Mouse (Mus musculus) Muller cell, postnatal 12 days (primary cell): ENCODE data around the gene Gpn3.
A peak's percentile ranks its signal among the peaks of the same experiment; 100 is the strongest.

Experiments
- DNase-seq: peaks from one replicate; pipeline ENCODE4 v3.0.0-alpha.2; 2015; ENCODE audit errors: inconsistent ontology term

Gpn3 gene

DNA sequence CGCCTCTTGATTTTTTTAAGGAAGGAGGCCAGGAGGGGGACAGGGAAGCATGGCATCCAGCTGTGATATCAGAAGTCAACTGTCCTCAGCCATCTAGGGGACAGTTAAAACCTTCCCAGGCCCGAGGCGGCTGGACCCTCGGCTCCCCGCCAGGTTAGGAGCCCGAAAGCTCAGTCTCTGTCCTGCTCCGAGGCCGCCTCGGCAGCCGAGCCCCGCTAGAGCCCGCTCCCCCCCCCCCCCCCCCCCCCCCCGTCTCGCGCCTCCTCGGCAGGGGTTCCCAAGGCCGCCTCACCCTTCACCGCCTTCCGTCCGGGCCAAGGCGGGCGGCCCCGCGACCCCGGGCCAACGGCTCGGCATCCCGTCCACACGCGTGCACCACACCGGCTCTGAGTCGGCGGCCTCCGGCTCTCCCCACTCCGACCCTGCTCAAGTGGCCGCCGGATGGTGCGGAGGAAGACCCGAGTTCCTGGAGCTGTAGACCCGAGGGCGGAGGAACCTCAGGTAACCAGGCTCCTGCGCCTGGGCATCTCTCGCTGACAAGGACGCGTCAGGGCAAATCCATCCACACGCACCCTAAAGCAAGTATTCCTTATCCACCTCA lies at the start of gene Gpn3:
TSS of gene Gpn3 (plus strand) at position 286 of the 601 bp plus-strand sequence.
- no peak for DNase-seq

DNA sequence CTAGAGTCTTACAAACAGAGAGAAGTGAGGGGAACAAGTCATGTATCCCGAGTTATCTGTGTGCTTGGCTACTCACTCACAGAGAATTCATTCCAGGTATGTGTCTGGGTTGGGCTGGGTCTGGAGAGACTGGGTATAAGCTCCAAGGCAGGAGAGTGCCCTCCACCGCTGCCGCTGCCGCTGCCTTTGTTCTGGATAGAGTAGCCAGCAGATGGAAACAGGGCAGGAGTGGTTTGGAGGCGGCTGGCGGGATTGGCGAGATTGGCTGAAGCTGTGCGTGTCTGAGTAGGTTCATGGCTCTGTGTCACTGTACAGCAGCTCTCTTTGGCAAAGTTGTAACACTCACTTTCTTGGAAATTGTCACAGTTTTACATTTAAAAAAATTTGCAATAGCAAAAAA lies 48.2 kb upstream of the Gpn3 start:
- DNase-seq: no peak

DNA sequence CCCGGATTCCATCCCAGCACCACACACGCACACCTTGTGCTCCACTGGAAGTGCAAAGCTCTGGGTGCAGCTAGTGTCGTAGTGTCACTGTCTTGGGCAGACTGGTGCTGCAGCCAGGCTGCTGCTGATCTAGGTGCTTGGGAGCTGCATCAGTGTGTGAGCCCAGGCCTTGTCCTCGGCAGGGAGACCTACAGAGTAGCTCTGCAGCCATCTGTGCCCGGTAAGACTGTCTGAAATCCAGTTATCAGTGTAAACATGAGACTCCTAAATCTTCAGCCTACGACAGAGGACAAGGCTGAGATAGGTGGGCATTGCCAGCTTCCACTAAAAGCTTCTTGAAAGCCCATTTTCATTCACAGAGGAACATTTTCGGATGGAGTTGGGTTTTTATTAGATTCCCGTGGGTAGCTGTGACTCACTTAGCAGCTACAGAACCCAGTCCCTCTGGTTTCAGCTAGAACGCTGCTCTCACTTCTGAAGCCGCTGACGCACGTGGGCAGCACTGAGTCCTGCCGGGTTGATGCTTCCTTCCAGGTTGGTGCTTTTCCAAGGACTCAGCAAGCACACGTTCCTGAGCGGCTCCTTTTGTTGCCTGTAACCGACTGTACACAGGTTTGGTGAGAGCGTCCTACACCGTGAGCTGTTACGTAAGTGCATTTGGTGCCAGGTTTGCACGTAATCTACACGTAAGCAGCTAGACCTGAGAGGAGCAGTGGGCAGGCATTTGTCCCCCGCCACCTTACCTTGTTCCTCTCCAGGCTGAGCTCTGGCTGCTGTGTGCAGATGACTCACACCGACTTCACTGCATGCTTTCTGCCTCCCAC lies 46.9 kb upstream of the Gpn3 start:
- no peak for DNase-seq

DNA sequence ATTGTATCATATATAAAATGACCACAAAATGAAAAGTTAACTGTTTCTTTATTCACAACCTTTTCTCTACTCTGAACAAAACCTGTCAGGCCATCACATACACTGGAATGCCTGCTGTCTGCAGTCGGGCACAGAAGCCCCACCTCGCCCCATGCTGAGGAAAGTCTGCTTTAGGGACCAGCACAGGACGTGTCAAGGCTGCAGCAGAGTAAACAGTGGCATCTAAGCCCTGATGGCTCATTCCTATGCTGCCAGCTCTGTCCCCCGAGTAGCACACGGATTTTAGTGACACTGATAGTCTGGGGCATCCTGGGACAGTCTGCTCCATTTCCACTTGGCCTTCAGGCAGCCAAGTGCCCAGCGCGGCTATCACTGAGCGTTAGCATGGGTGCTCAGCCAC lies 46.2 kb upstream of the Gpn3 start:
- DNase-seq: no peak

DNA sequence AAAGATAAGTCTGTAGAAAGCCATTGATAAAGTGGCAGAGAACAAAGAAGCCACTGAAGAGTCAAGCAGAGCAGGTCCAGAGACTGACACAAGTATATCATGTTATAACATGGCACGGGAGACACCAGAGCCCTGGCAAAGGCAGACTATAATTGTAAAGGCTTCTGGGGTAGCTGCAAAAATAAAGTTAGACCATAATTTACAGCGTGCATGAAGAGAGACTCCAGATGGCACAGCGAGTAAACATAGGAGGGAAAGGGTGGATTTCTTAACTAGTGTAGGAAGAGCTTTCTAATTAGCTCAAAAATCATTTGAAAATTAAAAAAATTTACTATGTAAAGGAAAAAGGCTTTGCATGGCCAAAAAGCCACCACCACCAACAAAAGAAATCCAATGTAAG lies 44.4 kb upstream of the Gpn3 start:
- no peak for DNase-seq

DNA sequence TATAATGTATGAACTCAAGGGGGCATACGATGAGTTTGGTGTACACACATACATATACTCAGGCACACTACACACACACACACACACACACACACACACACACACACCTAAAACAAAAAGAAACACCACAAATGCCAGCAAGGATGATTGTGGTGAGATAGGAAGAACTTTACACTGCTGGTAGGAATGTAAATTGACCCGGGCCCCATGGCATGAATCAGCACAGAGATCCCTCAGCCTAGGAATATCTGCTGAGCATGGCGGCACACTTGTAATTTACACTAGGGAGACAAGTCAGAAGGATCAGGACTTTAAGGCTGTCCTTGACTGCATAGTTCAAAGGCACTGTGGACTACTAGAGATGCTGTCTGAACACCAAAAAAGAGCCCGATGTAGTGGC lies 41.4 kb upstream of the Gpn3 start:
- no peak for DNase-seq

DNA sequence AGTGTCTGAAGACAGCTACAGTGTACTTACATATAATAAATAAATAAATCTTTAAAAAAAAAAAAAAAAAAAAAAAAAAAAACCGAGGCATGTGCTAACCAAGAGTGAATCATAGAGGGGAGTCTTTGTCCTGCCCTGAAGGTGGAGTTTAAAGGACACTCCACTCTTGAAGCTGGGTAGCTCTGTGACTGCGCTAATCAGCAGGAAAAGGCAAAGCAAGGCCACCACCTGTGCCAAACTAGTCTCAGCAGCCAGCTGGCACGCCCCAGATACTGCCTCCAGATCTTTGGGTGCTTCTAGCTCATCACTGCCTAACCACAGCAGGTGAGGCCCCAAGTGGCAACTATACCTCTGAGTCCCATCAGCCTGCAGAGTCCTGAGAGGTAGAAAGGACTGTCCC lies 37.0 kb upstream of the Gpn3 start:
- no peak for DNase-seq

DNA sequence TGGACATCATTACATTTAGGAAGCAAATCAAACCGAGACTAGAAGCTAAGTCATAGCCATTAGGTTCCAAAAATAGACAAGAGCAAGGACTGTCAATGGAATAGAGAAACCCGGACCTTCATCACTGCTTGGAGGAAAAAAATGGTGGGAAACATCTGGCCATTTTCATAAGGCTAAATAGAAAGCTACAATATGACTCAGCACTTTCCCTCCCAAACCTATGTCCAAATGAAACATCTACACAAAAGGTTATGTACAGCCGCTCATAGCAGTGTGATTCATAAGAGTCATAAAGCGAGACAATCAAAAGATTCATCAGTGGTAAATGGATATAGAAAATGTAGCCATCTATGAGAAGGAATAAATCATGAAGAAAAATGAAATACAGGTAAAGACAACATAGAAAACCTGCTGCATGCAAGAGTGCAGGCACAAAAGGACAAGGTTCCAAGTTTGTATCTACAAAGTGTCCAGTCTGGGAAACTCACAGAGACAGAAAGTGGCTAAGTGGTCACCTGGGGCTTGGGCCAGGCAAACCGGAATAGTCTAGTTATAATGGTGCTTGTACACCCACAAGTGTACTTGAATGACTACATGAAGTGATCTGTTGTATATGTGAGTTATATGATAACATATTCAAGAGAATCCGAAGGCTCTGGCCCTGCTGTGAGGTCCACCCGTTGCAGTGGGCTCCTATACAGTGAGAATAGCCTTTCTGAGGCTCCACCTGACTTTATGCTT lies 35.0 kb upstream of the Gpn3 start:
- DNase-seq: no peak

DNA sequence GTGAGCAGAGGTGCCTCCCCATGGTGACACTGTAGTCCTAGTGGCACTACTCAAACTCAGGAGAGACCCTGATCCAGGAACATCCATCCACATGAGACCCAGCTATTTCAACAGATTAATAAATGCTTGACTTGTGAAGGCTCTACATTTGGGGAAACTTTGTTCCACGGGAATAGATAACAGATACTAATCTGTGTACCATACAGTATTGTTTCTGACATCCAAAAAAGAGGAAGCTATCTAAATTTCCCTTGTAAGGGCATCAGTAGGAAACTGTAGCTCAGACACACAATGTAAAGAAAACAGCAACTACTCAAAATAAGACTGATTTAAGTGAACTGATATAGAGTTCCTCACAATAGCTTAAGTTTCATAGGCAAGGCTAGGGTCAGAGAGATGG lies 28.8 kb upstream of the Gpn3 start:
- no peak for DNase-seq

DNA sequence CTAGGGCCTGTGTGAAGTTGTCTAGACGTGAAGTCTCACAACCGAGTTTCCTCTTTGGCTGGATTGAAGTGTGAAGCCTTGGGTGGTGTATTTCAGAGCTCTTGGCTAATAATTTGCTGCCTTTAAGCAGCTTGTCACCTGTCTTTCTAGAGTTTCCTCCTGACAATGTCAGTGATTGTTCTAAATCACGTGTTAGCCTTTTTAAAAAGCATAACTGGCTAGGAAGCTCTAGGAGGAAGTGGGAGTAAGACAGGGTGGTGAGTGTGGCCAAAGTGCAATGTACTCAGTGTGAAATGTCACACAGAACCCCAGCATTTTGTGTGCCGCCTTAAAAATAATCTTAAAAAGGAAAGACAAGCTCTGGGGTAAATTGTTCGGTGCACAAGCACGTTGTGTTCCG lies 27.9 kb upstream of the Gpn3 start:
- no peak for DNase-seq

DNA sequence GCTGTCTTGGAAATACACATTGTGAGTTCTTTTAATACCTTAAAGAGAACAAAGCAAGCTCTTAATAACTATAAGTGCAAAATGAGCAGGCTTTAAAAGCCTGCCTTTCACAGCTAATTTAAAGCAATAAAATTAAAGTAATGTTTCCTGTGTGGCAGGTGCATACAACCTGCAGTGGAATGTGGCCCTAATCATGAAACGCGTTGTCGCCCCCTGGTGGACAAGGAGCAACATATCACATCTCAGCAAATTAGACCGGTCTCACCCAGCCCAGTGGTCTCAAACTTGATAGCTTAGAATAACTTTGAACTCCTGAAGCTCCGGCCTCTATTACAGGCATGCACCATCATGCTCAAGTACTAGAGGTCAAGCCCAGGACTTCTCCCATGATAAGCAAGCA lies 27.4 kb upstream of the Gpn3 start:
- peak; percentile 44 for DNase-seq

DNA sequence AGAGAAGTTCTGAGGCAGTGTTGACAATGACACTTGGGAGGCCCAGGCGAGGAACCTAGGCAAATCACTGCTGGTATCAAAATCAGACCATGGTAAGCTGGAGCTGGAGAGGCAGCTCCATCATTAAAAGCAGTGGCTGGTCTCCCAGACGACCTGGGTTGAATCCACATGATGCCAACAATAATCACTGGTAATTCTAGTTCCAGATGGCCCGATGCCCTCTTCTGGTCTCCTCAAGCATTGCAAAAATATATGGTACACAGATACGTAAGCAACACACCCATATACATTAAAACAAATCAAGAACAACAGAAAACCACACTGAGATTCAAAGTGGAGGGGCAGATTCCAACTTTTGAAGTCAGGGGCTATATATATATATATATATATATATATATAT lies 25.9 kb upstream of the Gpn3 start:
- no peak for DNase-seq

DNA sequence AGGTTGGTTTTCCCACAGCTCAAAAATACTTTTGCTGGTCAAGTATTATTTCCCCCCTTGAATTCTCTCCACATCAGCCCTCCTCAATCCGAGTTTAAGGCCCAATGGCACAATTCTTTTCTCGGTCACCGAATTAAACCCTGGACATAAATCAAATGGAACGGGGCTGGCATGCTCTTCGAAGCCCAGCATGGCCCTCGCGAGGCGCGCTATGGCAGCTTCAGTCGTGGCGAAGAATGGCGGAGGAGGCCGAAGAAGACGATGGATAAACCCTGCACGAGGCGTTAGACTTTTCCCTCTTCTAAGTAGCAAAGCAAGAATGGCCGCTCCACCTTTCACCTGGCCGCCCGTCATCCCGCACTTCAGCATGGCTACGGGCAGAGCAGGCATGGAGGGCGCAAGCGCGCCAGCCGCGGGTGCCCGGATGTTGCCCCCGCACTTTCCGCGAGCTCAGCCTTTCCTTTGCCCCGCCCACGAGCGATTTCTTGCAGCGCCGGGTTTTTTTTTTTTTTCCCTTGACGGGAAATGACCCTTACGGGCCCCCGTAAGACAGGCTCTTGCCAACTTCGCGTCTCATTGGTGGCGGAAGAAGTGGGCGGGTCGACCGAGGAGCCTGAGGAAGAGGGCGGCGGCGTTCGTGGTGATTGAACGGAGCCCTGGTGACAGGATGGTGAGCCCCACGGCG lies 17.7 kb upstream of the Gpn3 start, which contains the start of the genes Rad9b and Vps29:
TSS of gene Rad9b (minus strand) at position 427 of the 685 bp plus-strand sequence.
TSS of gene Vps29 (plus strand) at position 563 of the 685 bp plus-strand sequence.
- peak; percentile 99 for DNase-seq

DNA sequence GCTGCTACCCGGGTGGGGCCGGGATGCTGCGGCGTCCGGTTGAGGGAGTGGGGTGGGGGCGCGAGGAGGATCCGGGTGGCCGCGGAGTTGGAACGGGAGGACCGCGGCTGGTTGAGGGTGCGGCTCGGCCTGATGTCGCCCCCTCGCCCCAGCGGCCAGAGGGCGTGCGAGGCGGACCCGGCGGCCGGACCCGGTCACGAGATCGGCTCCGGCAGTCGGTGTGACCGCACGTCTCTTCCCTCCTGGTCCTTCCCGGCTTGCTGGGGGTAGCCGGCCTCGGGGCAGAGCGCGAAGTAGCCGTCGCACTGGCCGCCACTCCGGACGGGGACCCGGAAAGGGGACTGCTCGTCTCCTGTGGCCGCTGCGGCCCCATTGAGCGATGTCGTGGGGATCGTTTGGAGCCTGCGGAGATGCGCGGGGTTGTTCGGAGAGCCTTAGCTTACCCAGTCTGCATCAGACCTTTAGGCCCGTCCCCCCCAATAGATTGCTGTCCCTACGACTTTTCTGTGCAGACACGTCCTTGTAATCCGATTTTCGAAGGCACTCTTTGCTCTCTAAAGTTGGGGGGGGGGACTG lies 17.1 kb upstream of the Gpn3 start:
- no peak for DNase-seq

DNA sequence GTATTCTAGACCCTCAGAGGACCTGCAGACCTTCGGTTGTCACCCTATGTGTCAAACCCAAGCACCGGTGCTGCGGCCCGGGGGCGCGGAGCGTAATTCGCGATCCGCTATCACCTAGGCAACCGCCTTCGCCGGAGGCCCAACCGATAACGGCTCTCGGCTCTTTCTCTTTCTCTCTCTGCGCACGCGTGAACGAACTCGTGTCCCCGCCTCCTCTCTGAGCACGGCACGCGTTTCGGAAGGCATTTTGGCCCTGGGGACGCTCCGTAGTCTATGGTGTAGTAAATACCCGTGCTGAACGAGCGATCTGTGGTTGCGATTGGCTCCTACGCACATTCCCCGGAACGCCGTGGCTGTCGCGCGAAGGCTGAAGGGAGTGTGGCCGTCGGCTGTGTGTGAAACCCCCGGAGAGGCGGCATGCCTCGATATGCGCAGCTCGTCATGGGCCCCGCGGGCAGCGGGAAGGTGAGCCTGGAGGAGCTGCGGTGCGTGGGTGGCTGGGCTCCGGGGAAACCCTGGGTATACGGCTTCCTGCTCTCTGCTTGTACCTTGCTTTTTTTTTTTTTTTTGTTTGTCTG lies 605 bp downstream of the Gpn3 start, which contains the start of gene Fam216a:
TSS of gene Fam216a (minus strand) at position 173 of the 578 bp plus-strand sequence.
- peak; percentile 98 for DNase-seq

DNA sequence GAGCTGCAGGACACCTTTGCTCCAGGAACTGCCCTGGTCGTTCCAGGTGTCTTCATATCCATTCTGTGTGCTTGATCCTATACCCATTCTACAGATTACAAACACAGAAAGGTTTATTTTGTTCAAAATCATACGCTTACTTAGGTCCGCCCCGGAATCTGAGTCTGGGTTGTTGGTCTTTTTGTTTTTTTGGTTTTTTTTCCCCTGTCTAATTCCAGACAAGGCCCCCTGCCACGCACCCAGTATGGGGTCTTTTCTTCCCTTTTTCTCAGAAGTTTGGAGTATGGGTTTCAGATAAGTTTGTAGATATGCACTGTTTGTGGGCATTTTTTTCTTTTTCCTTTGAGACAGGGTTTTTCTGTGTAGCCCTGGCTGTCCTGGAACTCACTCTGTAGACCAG lies 1.2 kb downstream of the Gpn3 start:
- DNase-seq: no peak

DNA sequence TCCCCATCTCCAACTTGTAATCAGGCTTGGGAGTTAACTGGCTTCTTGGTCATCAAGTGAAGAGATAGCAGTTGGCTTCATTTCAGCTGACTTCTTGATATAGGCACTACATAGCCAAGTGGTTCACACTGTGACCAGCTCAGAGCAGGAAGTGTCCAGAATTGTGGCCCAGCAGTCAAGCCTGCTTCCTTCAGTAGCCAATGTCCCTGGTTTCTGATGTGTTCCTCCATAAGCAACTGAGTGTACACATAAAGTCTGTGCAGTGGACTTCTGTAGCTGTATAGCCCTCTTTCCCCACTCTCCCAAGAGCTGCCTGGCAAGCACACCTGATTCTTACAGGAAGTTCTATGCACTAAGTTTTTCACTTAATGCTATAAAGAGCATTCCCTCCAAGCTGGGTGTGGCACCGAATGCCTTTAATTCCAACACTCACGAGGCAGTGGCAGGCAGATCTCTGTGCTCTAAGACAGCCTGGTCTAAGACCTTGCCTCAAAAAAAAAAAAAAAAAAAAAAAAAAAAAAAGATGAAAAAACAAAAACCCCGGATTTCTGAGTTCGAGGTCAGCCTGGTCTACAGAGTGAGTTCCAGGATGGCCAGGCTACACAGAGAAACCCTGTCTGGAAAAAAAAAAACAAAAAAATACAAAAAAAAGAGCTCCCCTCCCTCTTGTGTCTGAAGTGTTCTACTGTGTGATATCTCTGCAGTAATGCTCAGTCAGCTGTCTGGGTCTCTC lies 5.6 kb downstream of the Gpn3 start:
- DNase-seq: no peak

DNA sequence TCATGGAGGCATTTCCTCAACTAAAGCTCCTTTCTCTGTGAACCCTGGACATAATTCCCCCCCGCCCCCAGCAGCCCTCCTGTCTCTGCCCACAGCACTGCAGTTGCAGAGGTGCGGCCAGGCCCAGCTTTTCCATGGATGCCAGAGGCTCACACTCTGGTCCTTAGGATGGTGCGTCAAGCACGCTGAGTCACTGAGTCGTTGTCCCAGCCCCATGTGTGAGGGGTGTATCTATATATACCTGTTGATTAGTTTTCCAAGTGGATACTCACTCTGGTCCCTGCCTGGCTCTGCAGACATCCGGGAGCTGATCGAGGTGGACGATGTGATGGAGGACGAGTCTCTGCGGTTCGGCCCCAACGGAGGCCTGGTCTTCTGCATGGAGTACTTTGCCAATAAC lies 6.5 kb downstream of the Gpn3 start:
- DNase-seq: no peak

DNA sequence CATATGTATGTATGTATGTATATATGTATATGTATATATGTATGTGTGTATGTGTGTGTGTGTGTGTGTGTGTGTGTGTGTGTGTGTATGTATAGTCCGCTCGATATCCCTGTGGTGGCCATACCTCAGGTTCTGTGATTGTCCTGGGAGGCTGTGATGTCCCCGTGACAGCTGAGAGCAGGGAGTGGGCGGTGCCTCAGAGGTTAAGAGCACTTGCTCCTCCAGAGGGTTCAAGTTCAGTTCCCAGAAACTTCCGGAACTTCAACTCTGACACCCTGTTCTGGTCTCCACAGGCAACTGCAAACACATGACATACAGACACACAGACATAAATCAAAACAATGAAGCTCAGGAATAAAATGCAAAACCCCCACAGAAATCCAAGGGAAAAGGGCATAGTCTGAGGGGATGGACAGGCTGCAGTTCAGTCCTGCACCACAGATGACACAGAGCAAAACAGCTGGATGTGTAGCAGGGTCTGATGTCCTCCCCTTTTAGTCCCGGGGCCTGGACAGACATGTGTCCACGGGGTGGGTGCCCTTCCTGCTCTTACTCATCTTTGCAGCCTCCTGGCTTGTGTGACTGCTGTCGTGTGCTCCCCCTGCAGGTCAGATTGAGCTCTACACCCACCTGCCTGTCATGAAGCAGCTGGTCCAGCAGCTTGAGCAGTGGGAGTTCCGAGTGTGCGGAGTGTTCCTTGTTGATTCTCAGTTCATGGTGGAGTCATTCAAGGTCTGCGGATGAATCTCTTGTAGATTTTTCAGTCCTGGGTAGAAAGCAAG lies 7.9 kb downstream of the Gpn3 start:
- peak; percentile 65 for DNase-seq

DNA sequence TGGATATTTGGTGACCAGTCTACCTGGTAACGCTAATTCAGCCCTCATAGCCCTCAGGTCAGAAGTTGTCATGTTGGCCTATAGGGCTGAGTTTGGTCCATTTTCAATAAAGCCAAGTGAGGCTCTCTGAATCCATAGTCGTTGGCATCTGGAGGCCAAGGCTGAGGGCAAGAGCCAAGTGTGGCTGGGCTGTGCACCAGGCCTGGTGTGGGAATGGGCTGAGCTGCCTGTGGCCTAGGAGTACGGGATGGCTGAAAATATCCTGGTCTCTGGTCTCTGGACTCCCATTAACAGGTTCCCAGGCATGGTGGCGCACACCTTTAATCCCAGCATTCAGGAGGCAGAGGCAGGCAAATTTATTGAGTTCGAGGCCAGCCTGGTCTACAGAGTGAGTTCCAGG lies 18.3 kb downstream of the Gpn3 start:
- no peak for DNase-seq
